Comparison of ENCODE assay signal across 11 mouse cellular contexts in genomic region chr1:82199918-82200317, GRCm38 (mm10). TPM values are rescaled to one million over a fixed set of nuclear protein-coding genes. Genes with fewer than 3 reads are reported as not detected.
DNase-seq lines count a peak whose midpoint lies in the region; ATAC-seq and TF ChIP-seq lines count a peak whose summit lies in the region.
"Had no signal": no experiment of that assay in that cellular context is flagged by ENCODE, and none has a peak within 500 bp of the region (broad histone marks: within the 10 kb centered on the region; RNA-seq: fewer than 3 reads in every experiment).

No protein-coding gene starts in this region.

- H3K9ac ChIP-seq in intestine, embryonic 14.5 days (ENCODE audit: low read length), result no peak overlapping the region
- H3K9ac ChIP-seq in intestine, postnatal 0 days (ENCODE audit: low read depth, low read length), result no peak overlapping the region
- H3K9ac ChIP-seq in midbrain, embryonic 16.5 days (ENCODE audit: low read depth, low read length), result no peak overlapping the region
- no peak overlapping the region for H3K9ac ChIP-seq in midbrain, embryonic 11.5 days (ENCODE audit: low read length)
- H3K9ac ChIP-seq in heart, embryonic 11.5 days (ENCODE audit: low read depth, low read length), result no peak overlapping the region
- no peak overlapping the region for H3K9ac ChIP-seq in stomach, embryonic 16.5 days (ENCODE audit: low read length)

- WGBS in intestine, embryonic 14.5 days, result 13% methylated on average over 1 of the region's 1 CpGs
- whole genome bisulfite sequencing in intestine, postnatal 0 days, result 24% methylated on average over 1 of the region's 1 CpGs
- WGBS in midbrain, embryonic 16.5 days, result 17% methylated on average over 1 of the region's 1 CpGs
- 41% methylated on average over 1 of the region's 1 CpGs for WGBS in midbrain, embryonic 11.5 days
- 9% methylated on average over 1 of the region's 1 CpGs for WGBS in heart, embryonic 11.5 days (ENCODE audit: insufficient replicate concordance)
- 11% methylated on average over 1 of the region's 1 CpGs for WGBS in stomach, embryonic 16.5 days

- peak overlapping the region; percentile 24; the same call in 1 of the 2 replicates for H3K27ac ChIP-seq in intestine, embryonic 14.5 days (ENCODE audit: low read depth)
- H3K27ac ChIP-seq in intestine, postnatal 0 days (ENCODE audit: low read depth, low read length), result no peak overlapping the region
- H3K27ac ChIP-seq in midbrain, embryonic 16.5 days (ENCODE audit: low read length), result no peak overlapping the region
- H3K27ac ChIP-seq in midbrain, embryonic 11.5 days (ENCODE audit: low read depth, low read length), result no peak overlapping the region
- H3K27ac ChIP-seq in heart, embryonic 11.5 days (ENCODE audit: low read depth, low read length), result peak overlapping the region; percentile 75
- no peak overlapping the region for H3K27ac ChIP-seq in stomach, embryonic 16.5 days (ENCODE audit: low read length)

- TF ChIP-seq CTCF in intestine, postnatal 0 days (IDR thresholded peaks at IDR 0.05; ENCODE audit: low read depth), result no peak

- H3K36me3 ChIP-seq in intestine, embryonic 14.5 days (ENCODE audit: control insufficient read depth, insufficient read depth, low read length), result no peaks in the 10 kb centered on the region
- H3K36me3 ChIP-seq in intestine, postnatal 0 days (ENCODE audit: control insufficient read depth, insufficient read depth), result no peaks in the 10 kb centered on the region
- H3K36me3 ChIP-seq in midbrain, embryonic 16.5 days (ENCODE audit: control insufficient read depth, insufficient read depth, low read length), result no peaks in the 10 kb centered on the region
- H3K36me3 ChIP-seq in midbrain, embryonic 11.5 days (ENCODE audit: control insufficient read depth, insufficient read depth, low read length), result no peaks in the 10 kb centered on the region
- H3K36me3 ChIP-seq in heart, embryonic 11.5 days (ENCODE audit: control insufficient read depth, insufficient read depth, low read length), result no peaks in the 10 kb centered on the region
- no peaks in the 10 kb centered on the region for H3K36me3 ChIP-seq in stomach, embryonic 16.5 days (ENCODE audit: control insufficient read depth, insufficient read depth, low read length)
- H3K36me3 ChIP-seq: G1E had no signal

- ATAC-seq in intestine, embryonic 14.5 days (replicated peaks; ENCODE audit: low FRiP score, low TSS enrichment, low read depth), result no peak
- ATAC-seq in intestine, postnatal 0 days, result no peak
- 0 out of 2 replicates have a peak, but pooled peaks have one; percentile 45 for ATAC-seq in midbrain, embryonic 16.5 days
- ATAC-seq in midbrain, embryonic 11.5 days (ENCODE audit: low FRiP score), result no peak
- no peak for ATAC-seq in heart, embryonic 11.5 days (replicated peaks; ENCODE audit: insufficient number of reproducible peaks, low FRiP score, low TSS enrichment)
- ATAC-seq in stomach, embryonic 16.5 days (ENCODE audit: insufficient read depth, low FRiP score), result peak; percentile 33; the same call in 1 of the 2 replicates

- DNase-seq in intestine, embryonic 14.5 days (ENCODE audit: low spot score), result no peak
- DNase-seq in midbrain, embryonic 11.5 days (ENCODE audit: low spot score, missing footprints), result no peak
- no peak for DNase-seq in spleen, adult 12 weeks (ENCODE audit: low spot score)
- DNase-seq in lung, postnatal 25 days (ENCODE audit: low spot score), result no peak
- DNase-seq: lung, postnatal 10 days had no signal

- H3K4me2 ChIP-seq in intestine, embryonic 14.5 days (ENCODE audit: low read length), result 0 out of 2 replicates have a peak overlapping the region, but pooled peaks have one; percentile 5
- H3K4me2 ChIP-seq in intestine, postnatal 0 days (replicated peaks; ENCODE audit: low read depth), result no peak overlapping the region
- no peak overlapping the region for H3K4me2 ChIP-seq in midbrain, embryonic 16.5 days (ENCODE audit: low read length)
- H3K4me2 ChIP-seq in midbrain, embryonic 11.5 days, result no peak overlapping the region
- H3K4me2 ChIP-seq in heart, embryonic 11.5 days, result peak overlapping the region; percentile 12; the same call in 1 of the 2 replicates
- peak overlapping the region; percentile 19; the same call in 1 of the 2 replicates for H3K4me2 ChIP-seq in stomach, embryonic 16.5 days (ENCODE audit: low read depth, low read length)

- no peak overlapping the region for H3K4me3 ChIP-seq in intestine, embryonic 14.5 days (ENCODE audit: low read depth, low read length)
- H3K4me3 ChIP-seq in intestine, postnatal 0 days (ENCODE audit: low read depth, low read length), result no peak overlapping the region
- no peak overlapping the region for H3K4me3 ChIP-seq in midbrain, embryonic 16.5 days (ENCODE audit: low read depth, low read length)
- no peak overlapping the region for H3K4me3 ChIP-seq in midbrain, embryonic 11.5 days (ENCODE audit: low read depth, low read length)
- H3K4me3 ChIP-seq in heart, embryonic 11.5 days (ENCODE audit: low read depth, low read length), result no peak overlapping the region
- no peak overlapping the region for H3K4me3 ChIP-seq in stomach, embryonic 16.5 days (replicated peaks; ENCODE audit: low read length)

- H3K9me3 ChIP-seq in intestine, embryonic 14.5 days (ENCODE audit: control insufficient read depth, low read length), result no peaks in the 10 kb centered on the region
- H3K9me3 ChIP-seq in intestine, postnatal 0 days (ENCODE audit: control insufficient read depth), result no peaks in the 10 kb centered on the region
- H3K9me3 ChIP-seq in midbrain, embryonic 16.5 days (replicated peaks; ENCODE audit: control insufficient read depth, low read length, poor library complexity, severe bottlenecking), result no peaks in the 10 kb centered on the region
- no peaks in the 10 kb centered on the region for H3K9me3 ChIP-seq in midbrain, embryonic 11.5 days (ENCODE audit: control insufficient read depth, low read length)
- H3K9me3 ChIP-seq in heart, embryonic 11.5 days (replicated peaks; ENCODE audit: control insufficient read depth, low read length), result no peaks in the 10 kb centered on the region
- no peaks in the 10 kb centered on the region for H3K9me3 ChIP-seq in stomach, embryonic 16.5 days (replicated peaks; ENCODE audit: control insufficient read depth, low read length)
- H3K9me3 ChIP-seq: G1E had no signal

- H3K4me1 ChIP-seq in intestine, embryonic 14.5 days (replicated peaks; ENCODE audit: control insufficient read depth, insufficient read depth, low read length), result peaks cover 13% of the 10 kb centered on the region; the same call in 1 of the 2 replicates
- H3K4me1 ChIP-seq in intestine, postnatal 0 days (replicated peaks; ENCODE audit: control insufficient read depth, insufficient read depth, low read length), result no peaks in the 10 kb centered on the region
- peaks cover 4% of the 10 kb centered on the region; the same call in 1 of the 2 replicates for H3K4me1 ChIP-seq in midbrain, embryonic 16.5 days (ENCODE audit: control insufficient read depth, insufficient read depth, low read length)
- no peaks in the 10 kb centered on the region for H3K4me1 ChIP-seq in midbrain, embryonic 11.5 days (ENCODE audit: control insufficient read depth, insufficient read depth, low read length)
- H3K4me1 ChIP-seq in heart, embryonic 11.5 days (ENCODE audit: control insufficient read depth, insufficient read depth, low read length), result peaks cover 16% of the 10 kb centered on the region
- 0 out of 2 replicates have a peak, but pooled peaks cover 2% of the 10 kb centered on the region for H3K4me1 ChIP-seq in stomach, embryonic 16.5 days (ENCODE audit: control insufficient read depth, insufficient read depth, low read length)

- no peaks in the 10 kb centered on the region for H3K27me3 ChIP-seq in intestine, embryonic 14.5 days (replicated peaks; ENCODE audit: control insufficient read depth, insufficient read depth, low read length)
- H3K27me3 ChIP-seq in intestine, postnatal 0 days (replicated peaks; ENCODE audit: control insufficient read depth, insufficient read depth, low read length), result no peaks in the 10 kb centered on the region
- H3K27me3 ChIP-seq in midbrain, embryonic 16.5 days (ENCODE audit: control insufficient read depth, insufficient read depth, low read depth, low read length), result no peaks in the 10 kb centered on the region
- no peaks in the 10 kb centered on the region for H3K27me3 ChIP-seq in midbrain, embryonic 11.5 days (ENCODE audit: control insufficient read depth, insufficient read depth, low read length)
- H3K27me3 ChIP-seq in heart, embryonic 11.5 days (ENCODE audit: control insufficient read depth, insufficient read depth, low read length), result no peaks in the 10 kb centered on the region
- H3K27me3 ChIP-seq in stomach, embryonic 16.5 days (ENCODE audit: control insufficient read depth, insufficient read depth, low read length), result no peaks in the 10 kb centered on the region

RNA-seq across cellular contexts. Expression of gene Gm9747, which starts 33.0 kb away (rescaled TPM):
- 13.0 and 14.2 TPM in 2 replicates for polyA plus RNA-seq in intestine, embryonic 14.5 days (2014; fragmentation: Nextera tagmentation; extraction: Ambion mirVana)
- polyA plus RNA-seq in intestine, postnatal 0 days (2015; fragmentation: Nextera tagmentation; extraction: Ambion mirVana), result 3.6 and 3.8 TPM in 2 replicates
- polyA plus RNA-seq in midbrain, embryonic 16.5 days (2015; fragmentation: Nextera tagmentation; extraction: Ambion mirVana), result 24.8 and 26.0 TPM in 2 replicates
- 22.6 and 23.7 TPM in 2 replicates for polyA plus RNA-seq in midbrain, embryonic 11.5 days (2014; fragmentation: Nextera tagmentation; extraction: Ambion mirVana)
- polyA plus RNA-seq in heart, embryonic 11.5 days (2014; fragmentation: Nextera tagmentation; extraction: Ambion mirVana), result 33.1 and 40.5 TPM in 2 replicates
- 16.8 and 18.6 TPM in 2 replicates for polyA plus RNA-seq in stomach, embryonic 16.5 days (2015; fragmentation: Nextera tagmentation; extraction: Ambion mirVana)
- polyA plus RNA-seq: G1E; spleen, adult 2 months had no signal

Comparison
In these comparisons a context has a peak if more than half of its experiments do, and no peak if none do; other contexts are left out.
1. ATAC-seq: peak in midbrain, embryonic 16.5 days (single experiment) and stomach, embryonic 16.5 days (single experiment); none in intestine, embryonic 14.5 days (single experiment), intestine, postnatal 0 days (single experiment), midbrain, embryonic 11.5 days (single experiment) and heart, embryonic 11.5 days (single experiment).
2. H3K27ac ChIP-seq: peak in intestine, embryonic 14.5 days (single experiment) and heart, embryonic 11.5 days (single experiment); none in intestine, postnatal 0 days (single experiment), midbrain, embryonic 16.5 days (single experiment), midbrain, embryonic 11.5 days (single experiment) and stomach, embryonic 16.5 days (single experiment).
3. H3K4me2 ChIP-seq: peak in intestine, embryonic 14.5 days (single experiment), heart, embryonic 11.5 days (single experiment) and stomach, embryonic 16.5 days (single experiment); none in intestine, postnatal 0 days (single experiment), midbrain, embryonic 16.5 days (single experiment) and midbrain, embryonic 11.5 days (single experiment).